Mouse (Mus musculus) adrenal gland, postnatal 25 days (tissue): ENCODE data around the gene Hist1h4d. TPM values are rescaled to one million over a fixed set of nuclear protein-coding genes. Genes with fewer than 3 reads are reported as not detected.
A peak's percentile ranks its signal among the peaks of the same experiment; 100 is the strongest.
"Not testable (repeated sequence)": the region's sequence is repeated elsewhere in the genome, so short reads cannot be mapped to it uniquely, and the experiment has no call there.

ENCODE experiments used
- DNase-seq: peaks from one replicate; pipeline ENCODE4 v3.0.0; 2021; ENCODE audit warnings: mixed read lengths
- total RNA-seq: library from RNA; stranded (reverse); gene quantifications from 2 replicates; pipeline ENCODE4 v1.2.3, GENCODE M21; 2021

Gene Hist1h4d
- total RNA-seq, 1 experiment from 2014 or later = 185 TPM

GRCm38 (mm10) chr13:23551146-23551834, 30.1 kb upstream of the Hist1h4d start, which contains the start of gene Hist1h4f:
TSS of gene Hist1h4f (minus strand) at chr13:23551648.
- peak; percentile 70 for DNase-seq

- DNase-seq = no peak
Measured at GRCm38 (mm10) chr13:23551931-23552914, 29.2 kb upstream of the Hist1h4d start.

GRCm38 (mm10) chr13:23552962-23553361, 28.4 kb upstream of the Hist1h4d start, which contains the start of gene Hist1h1d:
TSS of gene Hist1h1d (plus strand) at chr13:23553262.
- no peak for DNase-seq

- no peak for DNase-seq
Measured at GRCm38 (mm10) chr13:23554393-23554792, 27.0 kb upstream of the Hist1h4d start.

GRCm38 (mm10) chr13:23554925-23555838, 26.2 kb upstream of the Hist1h4d start:
- DNase-seq = peak; percentile 70

- DNase-seq = peak; percentile 30
Measured at GRCm38 (mm10) chr13:23555839-23556416, 25.5 kb upstream of the Hist1h4d start.

GRCm38 (mm10) chr13:23556906-23557305, 24.5 kb upstream of the Hist1h4d start:
- DNase-seq = no peak

- DNase-seq = not testable (repeated sequence)
Measured at GRCm38 (mm10) chr13:23560699-23561098, 20.7 kb upstream of the Hist1h4d start.

GRCm38 (mm10) chr13:23561531-23561882, 19.9 kb upstream of the Hist1h4d start:
- DNase-seq = not testable (repeated sequence)

GRCm38 (mm10) chr13:23561883-23562659, 19.3 kb upstream of the Hist1h4d start, which contains the start of gene Hist1h3e:
TSS of gene Hist1h3e (minus strand) at chr13:23562369.
- DNase-seq = peak; percentile 84

GRCm38 (mm10) chr13:23562699-23563462, 18.5 kb upstream of the Hist1h4d start:
- no peak for DNase-seq

- DNase-seq = no peak
Measured at GRCm38 (mm10) chr13:23564482-23564881, 16.9 kb upstream of the Hist1h4d start.

- not testable (repeated sequence) for DNase-seq
Measured at GRCm38 (mm10) chr13:23570261-23571021, 11.0 kb upstream of the Hist1h4d start.

- DNase-seq = peak; percentile 42
Measured at GRCm38 (mm10) chr13:23571022-23571503, 10.3 kb upstream of the Hist1h4d start, which contains the start of the genes Hist1h2ae and Hist1h2bg. TSS of gene Hist1h2ae (minus strand) at chr13:23571220. TSS of gene Hist1h2bg (plus strand) at chr13:23571396.

- not testable (repeated sequence) for DNase-seq
Measured at GRCm38 (mm10) chr13:23571504-23572217, 9.7 kb upstream of the Hist1h4d start.

- no peak for DNase-seq
Measured at GRCm38 (mm10) chr13:23572218-23573033, 9.0 kb upstream of the Hist1h4d start.
